Mouse (Mus musculus): ENCODE results near the gene Vmn1r127. TPM values are rescaled to one million over a fixed set of nuclear protein-coding genes. Genes with fewer than 3 reads are reported as not detected.
"Not testable (repeated sequence)": the region's sequence is repeated elsewhere in the genome, so short reads cannot be mapped to it uniquely, and the experiment has no call there.

Gene Vmn1r127
- not detected in 2 replicates for polyA plus RNA-seq (2015; fragmentation: Nextera tagmentation; extraction: Ambion mirVana)

DNA sequence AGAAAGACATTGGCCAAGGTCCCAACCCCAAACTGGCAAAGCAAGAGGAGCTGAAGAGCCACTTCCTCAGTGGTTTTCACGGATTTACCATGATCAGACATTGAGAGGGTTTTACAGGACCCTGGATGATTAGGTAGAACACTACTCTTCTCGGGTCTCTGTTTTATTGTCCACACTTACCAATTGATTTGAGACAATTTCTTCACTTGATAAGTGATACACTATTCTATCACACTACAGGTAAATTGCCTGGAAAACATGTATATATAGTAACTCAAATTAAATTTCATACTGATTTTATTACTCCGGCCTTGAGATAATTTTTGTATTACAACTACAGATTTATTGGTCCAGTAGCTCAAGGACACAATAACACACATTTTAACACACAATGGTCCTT is at the start of gene Vmn1r127:
Gene Vmn1r127 (minus strand): TSS at position 101 of the 400 bp plus-strand sequence.
- not testable (repeated sequence) for H3K27me3 ChIP-seq; DNase-seq; H3K4me3 ChIP-seq (replicated peaks); H3K27ac ChIP-seq; H3K4me2 ChIP-seq; H3K9me3 ChIP-seq (replicated peaks); ATAC-seq (ENCODE audit: low read depth); H3K36me3 ChIP-seq; H3K9ac ChIP-seq; H3K4me1 ChIP-seq (replicated peaks)
- WGBS (ENCODE audit: insufficient replicate concordance): no CpG with 5 or more reads among the region's 3 CpGs

DNA sequence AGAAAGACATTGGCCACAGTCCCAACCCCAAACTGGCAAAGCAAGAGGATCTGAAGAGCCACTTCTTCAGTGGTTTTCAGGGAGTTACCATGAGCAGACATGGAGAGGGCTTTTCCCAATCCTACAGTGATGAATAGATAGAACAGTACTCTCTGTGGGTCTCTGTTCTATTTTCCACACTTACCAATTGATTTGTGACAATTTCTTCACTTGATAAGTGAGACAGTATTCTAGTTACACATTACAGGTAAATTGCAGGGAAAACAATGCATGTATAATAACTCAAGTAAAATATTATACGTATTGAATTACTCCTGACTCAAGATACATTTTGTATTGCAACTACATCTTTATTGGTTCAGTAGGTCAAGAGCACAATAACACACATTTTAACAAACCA is 41.5 kb upstream of the Vmn1r127 start, which contains the start of gene Vmn1r129:
Gene Vmn1r129 (minus strand): TSS at position 101 of the 400 bp plus-strand sequence.
- H3K4me2 ChIP-seq; H3K27me3 ChIP-seq; H3K36me3 ChIP-seq; H3K9ac ChIP-seq; H3K4me1 ChIP-seq (replicated peaks); H3K4me3 ChIP-seq (replicated peaks); H3K27ac ChIP-seq; ATAC-seq (ENCODE audit: low read depth); DNase-seq; H3K9me3 ChIP-seq (replicated peaks): not testable (repeated sequence)
- no CpG with 5 or more reads among the region's 1 CpGs for WGBS (ENCODE audit: insufficient replicate concordance)

DNA sequence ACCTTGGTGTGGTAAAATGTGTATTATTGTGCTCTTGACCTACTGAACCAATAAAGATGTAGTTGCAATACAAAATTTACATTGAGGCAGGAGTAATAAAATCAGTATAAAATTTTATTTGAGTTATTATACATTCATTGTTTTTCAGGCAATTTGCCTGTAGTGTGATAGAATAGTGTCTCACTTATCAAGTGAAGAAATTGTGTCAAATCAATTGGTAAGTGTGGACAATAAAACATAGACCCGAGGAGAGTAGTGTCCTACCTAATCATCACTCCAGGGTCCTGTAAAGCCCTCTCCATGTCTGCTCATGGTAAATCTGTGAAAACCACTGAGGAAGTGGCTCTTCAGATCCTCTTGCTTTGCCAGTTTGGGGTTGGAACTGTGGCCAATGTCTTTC is 29.4 kb upstream of the Vmn1r127 start, which contains the start of gene Vmn1r128:
Gene Vmn1r128 (plus strand): TSS at position 301 of the 400 bp plus-strand sequence.
- not testable (repeated sequence) for H3K4me2 ChIP-seq; H3K27ac ChIP-seq; H3K4me1 ChIP-seq (replicated peaks); H3K4me3 ChIP-seq (replicated peaks); H3K9ac ChIP-seq; H3K36me3 ChIP-seq; H3K27me3 ChIP-seq; H3K9me3 ChIP-seq (replicated peaks); DNase-seq; ATAC-seq (ENCODE audit: low read depth)
- WGBS (ENCODE audit: insufficient replicate concordance): 50% methylated on average over 1 of the region's 1 CpGs

DNA sequence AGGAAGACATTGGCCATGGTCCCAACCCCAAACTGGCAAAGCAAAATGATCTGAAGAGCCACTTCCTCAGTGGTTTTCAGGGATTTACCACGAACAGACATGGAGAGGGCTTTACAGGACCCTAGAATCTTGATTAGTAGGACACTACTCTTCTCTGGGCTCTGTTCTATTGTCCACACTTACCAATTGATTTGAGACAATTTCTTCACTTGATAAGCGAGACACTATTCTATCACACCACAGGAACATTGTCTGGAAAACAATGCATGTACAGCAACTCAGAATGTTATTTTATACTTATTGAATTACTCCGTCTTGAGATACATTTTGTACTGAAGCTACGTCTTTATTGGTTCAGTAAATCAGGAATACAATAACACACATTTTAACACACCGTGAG is 18.3 kb downstream of the Vmn1r127 start, which contains the start of gene Vmn1r126:
Gene Vmn1r126 (minus strand): TSS at position 101 of the 400 bp plus-strand sequence.
- not testable (repeated sequence) for H3K4me1 ChIP-seq (replicated peaks); ATAC-seq (ENCODE audit: low read depth); H3K36me3 ChIP-seq; DNase-seq; H3K27me3 ChIP-seq; H3K9ac ChIP-seq; H3K4me3 ChIP-seq (replicated peaks); H3K9me3 ChIP-seq (replicated peaks); H3K4me2 ChIP-seq; H3K27ac ChIP-seq
- no CpG with 5 or more reads among the region's 5 CpGs for WGBS (ENCODE audit: insufficient replicate concordance)

DNA sequence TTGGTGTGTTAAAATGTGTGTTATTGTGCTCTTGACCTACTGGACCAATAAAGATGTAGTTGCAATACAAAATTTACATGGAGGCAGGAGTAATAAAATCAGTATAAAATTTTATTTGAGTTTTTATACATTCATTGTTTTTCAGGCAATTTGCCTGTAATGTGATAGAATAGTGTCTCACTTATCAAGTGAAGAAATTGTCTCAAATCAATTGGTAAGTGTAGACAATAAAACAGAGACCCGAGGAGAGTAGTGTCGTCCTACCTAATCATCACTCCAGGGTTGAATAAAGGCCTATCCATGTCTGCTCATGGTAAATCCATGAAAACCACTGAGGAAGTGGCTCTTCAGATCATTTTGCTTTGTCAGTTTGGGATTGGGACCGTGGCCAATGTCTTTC is 47.8 kb downstream of the Vmn1r127 start, which contains the start of gene Vmn1r125:
Gene Vmn1r125 (plus strand): TSS at position 301 of the 400 bp plus-strand sequence.
- H3K4me2 ChIP-seq; DNase-seq; H3K27ac ChIP-seq; H3K36me3 ChIP-seq; H3K9ac ChIP-seq; H3K27me3 ChIP-seq; H3K4me1 ChIP-seq (replicated peaks); H3K9me3 ChIP-seq (replicated peaks); ATAC-seq (ENCODE audit: low read depth); H3K4me3 ChIP-seq (replicated peaks): not testable (repeated sequence)
- 43% methylated on average over 3 of the region's 3 CpGs for WGBS (ENCODE audit: insufficient replicate concordance)

Other genes with a start within 250 kb of the Vmn1r127 start
- not detected in 2 replicates for gene Vmn1r121, start 221.3 kb downstream of the Vmn1r127 start, polyA plus RNA-seq (2015; fragmentation: Nextera tagmentation; extraction: Ambion mirVana)
- gene Vmn1r122, start 185.7 kb downstream of the Vmn1r127 start, polyA plus RNA-seq (2015; fragmentation: Nextera tagmentation; extraction: Ambion mirVana): not detected in 2 replicates
- not detected in 2 replicates for gene Vmn1r123, start 157.7 kb downstream of the Vmn1r127 start, polyA plus RNA-seq (2015; fragmentation: Nextera tagmentation; extraction: Ambion mirVana)
- not detected in 2 replicates for gene Gm5157, start 129.4 kb downstream of the Vmn1r127 start, polyA plus RNA-seq (2015; fragmentation: Nextera tagmentation; extraction: Ambion mirVana)
- not detected in 2 replicates for gene Vmn1r124, start 59.2 kb downstream of the Vmn1r127 start, polyA plus RNA-seq (2015; fragmentation: Nextera tagmentation; extraction: Ambion mirVana)
- gene Vmn1r125, start 47.7 kb downstream of the Vmn1r127 start, polyA plus RNA-seq (2015; fragmentation: Nextera tagmentation; extraction: Ambion mirVana): not detected in 2 replicates
- gene Vmn1r126, start 18.4 kb downstream of the Vmn1r127 start, polyA plus RNA-seq (2015; fragmentation: Nextera tagmentation; extraction: Ambion mirVana): not detected in 2 replicates
- gene Vmn1r128, start 29.5 kb upstream of the Vmn1r127 start, polyA plus RNA-seq (2015; fragmentation: Nextera tagmentation; extraction: Ambion mirVana): not detected in 2 replicates
- gene Vmn1r129, start 41.4 kb upstream of the Vmn1r127 start, polyA plus RNA-seq (2015; fragmentation: Nextera tagmentation; extraction: Ambion mirVana): not detected in 2 replicates
- not detected in 2 replicates for gene Gm6882, start 112.9 kb upstream of the Vmn1r127 start, polyA plus RNA-seq (2015; fragmentation: Nextera tagmentation; extraction: Ambion mirVana)
- gene Vmn1r130, start 191.9 kb upstream of the Vmn1r127 start, polyA plus RNA-seq (2015; fragmentation: Nextera tagmentation; extraction: Ambion mirVana): not detected in 2 replicates
- not detected in 2 replicates for gene Vmn1r131, start 226.2 kb upstream of the Vmn1r127 start, polyA plus RNA-seq (2015; fragmentation: Nextera tagmentation; extraction: Ambion mirVana)